Mouse (Mus musculus) 3T3-L1 (cell line): ENCODE measurements at regions not wholly inside any gene's neighbourhood (a gene's known extent, or its start where the extent isn't known, plus 50 kb on each side); places are given as distances from the start of the nearest gene placed in this dataset.
A peak's percentile ranks its signal among the peaks of the same experiment; 100 is the strongest.
"Not testable (repeated sequence)": the region's sequence is repeated elsewhere in the genome, so short reads cannot be mapped to it uniquely, and the experiment has no call there.

ENCODE experiments used
- DNase-seq: peaks from one replicate; pipeline ENCODE4 v3.0.0-alpha.2; 2015; ENCODE audit warnings: low read depth, low spot score

- DNase-seq, result peak; percentile 42
Observed at GRCm38 (mm10) chr10:19297669-19298068, 58.7 kb upstream of the Olig3 start.

DNA sequence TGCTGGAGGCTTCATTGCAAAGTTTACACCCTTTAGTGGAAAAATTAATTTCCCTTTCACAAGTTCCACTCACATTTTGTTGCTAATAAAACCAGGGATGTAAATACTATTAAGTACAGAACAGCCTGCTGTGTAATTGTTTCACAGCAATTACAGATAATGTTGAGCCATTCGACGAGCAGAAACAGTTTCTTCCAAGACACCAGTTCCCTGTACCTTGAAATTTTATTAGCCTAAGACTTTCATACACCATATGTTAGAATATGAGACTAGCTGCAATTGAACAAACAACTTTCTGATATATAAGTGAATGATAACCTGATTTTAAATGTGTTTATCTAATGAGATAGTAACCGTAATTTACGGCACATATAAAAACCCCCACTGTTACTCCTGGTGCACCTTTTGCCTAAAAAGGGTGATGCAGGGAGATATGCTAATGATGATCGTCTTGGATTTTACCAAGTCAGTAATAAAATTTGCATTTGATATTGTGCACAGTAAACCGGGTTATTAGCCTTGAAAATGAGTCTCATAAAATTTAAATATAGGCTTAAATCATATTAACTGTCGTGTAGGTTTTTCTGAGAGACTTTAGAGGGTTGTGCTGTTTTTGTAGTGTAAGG lies 60.8 kb upstream of the Olig3 start:
- DNase-seq, result no peak

- no peak for DNase-seq
Observed at GRCm38 (mm10) chr10:19291474-19291873, 64.9 kb upstream of the Olig3 start.

DNA sequence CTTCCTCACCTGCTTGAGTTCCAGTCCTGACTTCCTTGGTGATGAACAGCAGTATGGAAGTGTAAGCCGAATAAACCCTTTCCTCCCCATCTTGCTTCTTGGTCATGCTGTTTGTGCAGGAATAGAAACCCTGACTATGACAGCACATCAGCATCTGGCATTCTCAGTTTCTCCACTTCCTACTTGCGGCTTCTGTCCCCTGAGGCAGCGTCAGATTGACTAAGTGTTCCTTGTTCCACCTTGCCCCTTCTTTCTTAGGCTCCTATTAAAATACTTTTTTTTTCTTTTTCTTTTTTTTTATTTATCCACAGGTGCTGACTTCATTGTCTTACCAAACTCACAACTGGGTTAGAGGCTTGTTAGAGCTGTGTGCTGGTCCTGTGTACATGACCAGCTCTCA lies 65.3 kb upstream of the Olig3 start:
- DNase-seq, result not testable (repeated sequence)

DNA sequence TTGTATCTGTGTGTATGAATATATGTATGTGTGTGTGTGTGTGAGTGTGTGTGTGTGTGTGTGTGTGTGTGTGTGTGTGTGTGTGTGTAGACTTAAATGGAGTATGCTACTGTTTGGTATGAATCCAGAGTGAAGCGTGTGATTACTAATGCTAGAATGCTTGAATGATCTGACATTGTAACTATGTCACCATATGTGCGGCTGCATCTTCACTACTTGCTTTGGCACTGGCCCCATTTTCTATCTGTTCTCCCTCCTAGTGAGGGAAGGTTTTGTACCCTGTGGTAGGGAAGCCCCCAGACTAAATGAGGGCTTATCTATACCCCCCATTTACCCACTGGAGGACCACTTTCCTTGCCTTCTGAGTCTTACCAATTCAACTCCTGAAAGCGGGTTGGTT lies 74.2 kb upstream of the Olig3 start:
- DNase-seq, result no peak

DNA sequence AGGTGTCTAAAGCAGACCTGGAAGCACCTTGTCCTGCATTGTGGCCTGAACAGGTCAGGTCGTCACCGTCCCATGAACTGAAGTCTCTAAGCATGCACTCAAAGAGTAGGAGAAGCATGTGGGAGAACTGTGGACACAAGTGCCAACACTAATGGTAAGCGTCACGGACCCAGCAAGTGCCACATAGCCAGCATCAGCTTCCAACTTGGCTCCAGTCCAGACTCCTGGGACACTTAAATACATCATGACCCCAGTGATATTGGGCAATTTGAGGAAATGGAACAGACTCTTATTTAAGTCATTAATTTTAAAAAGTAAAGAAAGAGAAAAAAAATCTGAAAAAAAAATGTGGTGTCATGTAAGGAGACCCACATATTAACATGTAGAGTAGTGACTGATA lies 75.3 kb upstream of the Olig3 start:
- DNase-seq, result no peak

- DNase-seq, result no peak
Observed at GRCm38 (mm10) chr10:19278189-19278842, 78.0 kb upstream of the Olig3 start.

DNA sequence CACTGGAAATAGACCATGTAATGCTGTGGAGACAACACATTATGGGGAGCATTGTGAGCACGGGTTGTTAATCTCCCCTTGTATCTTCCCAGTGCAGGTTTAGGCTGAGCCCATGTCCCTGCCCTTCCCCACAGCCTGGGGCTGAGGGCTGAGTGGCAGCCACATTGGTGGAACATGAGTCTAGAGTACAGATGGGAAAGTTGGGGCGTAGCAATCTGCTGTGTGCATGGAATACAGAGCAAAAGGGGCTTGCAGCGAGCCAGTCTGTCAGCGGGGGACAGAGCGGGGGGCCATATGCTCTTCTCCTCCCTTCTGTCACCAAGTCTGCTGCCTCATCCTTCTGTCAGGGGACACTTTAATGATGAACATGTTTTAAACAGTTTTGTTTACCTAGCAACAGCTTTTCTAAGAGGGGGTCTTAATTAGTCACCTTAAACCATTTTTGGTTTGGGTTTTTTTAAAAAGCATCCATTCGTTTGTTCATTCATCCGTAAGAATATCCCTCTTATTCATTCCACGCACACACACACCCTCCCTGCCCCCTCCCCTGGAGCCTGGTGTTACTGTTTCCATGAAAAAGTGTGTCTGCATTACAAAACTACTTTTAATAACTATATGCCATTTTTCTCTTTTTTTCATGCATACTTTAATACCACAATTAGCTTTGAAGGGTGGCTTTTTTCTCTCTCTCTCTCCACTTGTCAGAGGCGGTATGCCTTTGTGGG lies 79.1 kb upstream of the Olig3 start:
- no peak for DNase-seq

DNA sequence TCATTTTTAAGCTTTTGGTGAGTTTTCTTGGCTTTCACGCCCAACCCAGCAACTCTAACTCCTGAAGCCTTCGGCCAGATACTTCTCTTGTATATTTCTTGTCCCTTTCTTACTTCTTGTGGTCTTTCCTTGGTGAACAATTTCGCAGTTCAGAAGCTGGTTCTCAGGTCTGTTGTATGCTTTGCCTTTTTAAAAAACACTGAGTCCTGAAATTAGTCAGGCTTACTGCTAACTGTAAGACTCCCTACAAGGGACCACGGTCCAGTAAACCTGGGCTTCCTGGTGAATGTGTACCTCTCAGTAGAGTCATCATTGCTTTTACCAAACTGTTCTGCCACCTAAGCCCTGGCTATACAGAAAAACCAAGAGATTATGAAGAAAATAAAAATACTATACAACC lies 81.3 kb upstream of the Olig3 start:
- DNase-seq, result no peak

DNA sequence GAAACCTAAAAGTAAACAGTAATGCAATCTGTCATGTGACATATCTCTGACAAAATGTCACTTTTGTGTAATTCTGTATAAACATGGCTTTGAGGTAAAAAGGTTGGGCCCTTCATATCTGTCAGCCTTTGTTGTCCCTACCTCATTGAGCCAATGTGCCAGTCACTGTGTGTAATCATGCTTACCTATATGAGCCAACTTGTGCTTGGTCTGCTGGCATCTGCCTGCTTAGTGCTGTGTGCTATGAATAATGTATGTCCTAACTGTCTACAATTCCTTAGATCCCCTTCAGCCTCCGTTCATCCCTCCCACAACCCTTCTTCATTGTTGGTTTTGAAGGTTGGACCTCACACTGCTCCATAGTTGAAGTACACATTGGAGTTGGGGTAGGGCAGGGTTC lies 86.9 kb upstream of the Olig3 start:
- no peak for DNase-seq

DNA sequence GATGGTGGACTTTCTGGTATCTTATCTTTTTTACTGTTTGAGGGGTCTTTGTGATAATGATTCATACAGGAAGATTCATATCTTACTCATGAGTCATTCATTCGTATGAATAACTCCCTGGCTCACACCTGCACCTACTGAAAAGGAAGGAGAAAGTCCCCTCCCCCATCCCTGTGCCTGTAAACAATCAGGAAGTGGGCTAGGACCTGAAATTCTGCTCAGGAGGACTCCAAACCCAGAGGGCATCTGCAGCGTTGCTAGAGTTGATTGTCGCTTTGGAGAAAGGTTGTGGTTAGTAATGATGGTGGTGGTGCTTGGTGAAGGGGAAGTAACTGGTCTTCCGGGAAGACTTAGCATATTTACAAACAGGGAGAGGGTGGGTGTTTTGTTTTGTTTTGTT lies 88.3 kb upstream of the Olig3 start:
- DNase-seq, result no peak

DNA sequence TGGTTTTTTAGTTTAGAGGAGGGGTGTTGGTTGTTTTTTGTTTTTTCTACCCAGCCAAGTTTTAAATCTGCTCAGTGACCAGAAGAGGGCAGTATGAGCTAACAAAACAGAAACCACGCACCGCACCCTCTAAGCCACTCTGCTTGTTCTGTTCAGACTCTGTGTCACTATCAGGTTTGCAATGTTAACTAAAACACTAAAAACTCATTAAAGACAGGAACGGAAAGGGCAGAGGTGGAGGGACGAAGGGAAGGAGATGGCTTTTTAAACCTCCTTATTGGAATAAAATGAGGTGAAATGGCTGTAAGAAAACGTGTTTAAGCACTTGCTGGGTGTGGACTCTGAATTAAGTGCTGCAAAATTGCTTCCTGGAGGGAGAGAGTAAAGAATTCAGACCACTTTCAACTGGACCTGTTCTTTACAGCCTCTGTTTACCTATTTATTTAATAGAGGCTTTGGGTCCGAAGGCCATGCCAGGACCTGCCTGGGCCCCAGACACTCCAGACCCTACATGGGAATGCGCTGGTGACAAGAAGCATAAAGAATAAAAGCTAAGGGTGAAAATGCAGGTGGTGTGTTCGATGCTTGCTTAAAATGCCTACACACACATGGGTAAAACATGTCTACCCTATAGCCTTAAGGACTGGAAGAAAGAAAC lies 116.1 kb upstream of the Olig3 start:
- DNase-seq, result peak; percentile 72

GRCm38 (mm10) chr10:19216240-19216639 lies 140.1 kb upstream of the Olig3 start:
- DNase-seq, result no peak

DNA sequence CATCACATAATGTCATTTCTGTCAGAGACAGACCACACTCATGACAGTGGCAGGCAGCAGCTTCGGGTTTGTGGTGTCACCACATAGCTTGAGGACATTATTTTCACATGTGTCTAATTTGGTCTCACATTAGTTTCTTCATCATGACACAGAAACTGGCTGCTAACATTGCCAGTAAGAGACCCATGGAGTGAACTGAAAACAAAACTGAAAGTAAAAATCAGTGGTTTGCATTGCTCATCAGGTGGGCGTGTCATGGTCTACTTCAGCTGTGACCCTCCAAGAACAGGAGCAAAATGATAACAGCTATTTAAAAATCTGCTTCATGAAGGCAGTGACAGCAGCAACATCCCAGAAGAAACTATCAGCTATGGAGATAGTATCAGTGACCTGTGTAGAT lies 146.6 kb upstream of the Olig3 start:
- DNase-seq, result peak; percentile 67

DNA sequence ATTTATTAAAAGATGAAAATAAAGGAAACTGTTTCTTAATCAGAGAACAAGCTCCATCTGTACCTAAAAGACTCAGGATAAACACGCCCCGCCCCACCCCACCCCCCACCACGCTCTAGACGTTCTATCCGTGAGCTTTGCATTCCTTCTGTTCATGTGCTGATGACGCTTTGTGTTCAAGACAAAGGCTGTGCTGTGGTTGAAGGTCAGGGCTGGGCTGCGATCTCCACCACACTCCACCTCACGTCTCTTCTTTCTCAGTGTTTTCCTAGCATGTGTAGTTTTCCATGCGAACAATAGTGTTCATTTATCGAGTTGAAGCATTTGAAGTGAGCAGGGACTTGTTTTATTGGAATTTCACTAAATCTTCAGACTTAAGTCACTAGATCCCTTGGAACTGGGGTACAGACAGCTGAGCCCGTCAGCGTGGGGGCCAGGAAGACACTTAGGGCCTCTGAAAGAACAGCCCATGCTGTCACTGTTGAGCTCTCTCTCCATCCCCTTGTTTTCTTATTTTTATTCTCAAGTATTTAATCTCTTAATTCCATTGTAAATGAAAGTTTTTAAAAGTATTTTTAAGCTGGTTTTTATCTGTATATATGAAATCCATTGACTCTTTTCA lies 148.1 kb upstream of the Olig3 start:
- DNase-seq, result no peak

DNA sequence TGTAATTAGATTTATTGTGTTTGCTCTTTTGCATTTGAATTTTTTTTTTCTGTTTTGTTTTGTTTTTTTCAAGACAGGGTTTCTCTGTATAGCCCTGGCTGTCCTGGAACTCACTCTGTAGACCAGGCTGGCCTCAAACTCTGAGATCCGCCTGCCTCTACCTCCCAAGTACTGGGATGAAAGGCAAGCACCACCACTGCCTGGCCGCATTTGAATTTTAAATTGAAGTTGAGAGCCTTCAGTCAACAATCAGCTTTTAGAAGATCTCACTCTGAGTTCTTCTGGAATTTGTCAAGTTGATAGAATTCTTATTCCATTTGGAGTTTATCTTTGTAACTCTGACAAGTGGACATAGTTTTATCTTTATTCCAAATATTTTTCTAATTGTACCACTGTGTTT lies 148.8 kb upstream of the Olig3 start:
- no peak for DNase-seq

- no peak for DNase-seq
Observed at GRCm38 (mm10) chr10:19200311-19200710, 156.0 kb upstream of the Olig3 start.

GRCm38 (mm10) chr10:19195676-19196075 lies 160.7 kb upstream of the Olig3 start:
- no peak for DNase-seq

- no peak for DNase-seq
Observed at GRCm38 (mm10) chr10:19194646-19195045, 161.7 kb upstream of the Olig3 start.

DNA sequence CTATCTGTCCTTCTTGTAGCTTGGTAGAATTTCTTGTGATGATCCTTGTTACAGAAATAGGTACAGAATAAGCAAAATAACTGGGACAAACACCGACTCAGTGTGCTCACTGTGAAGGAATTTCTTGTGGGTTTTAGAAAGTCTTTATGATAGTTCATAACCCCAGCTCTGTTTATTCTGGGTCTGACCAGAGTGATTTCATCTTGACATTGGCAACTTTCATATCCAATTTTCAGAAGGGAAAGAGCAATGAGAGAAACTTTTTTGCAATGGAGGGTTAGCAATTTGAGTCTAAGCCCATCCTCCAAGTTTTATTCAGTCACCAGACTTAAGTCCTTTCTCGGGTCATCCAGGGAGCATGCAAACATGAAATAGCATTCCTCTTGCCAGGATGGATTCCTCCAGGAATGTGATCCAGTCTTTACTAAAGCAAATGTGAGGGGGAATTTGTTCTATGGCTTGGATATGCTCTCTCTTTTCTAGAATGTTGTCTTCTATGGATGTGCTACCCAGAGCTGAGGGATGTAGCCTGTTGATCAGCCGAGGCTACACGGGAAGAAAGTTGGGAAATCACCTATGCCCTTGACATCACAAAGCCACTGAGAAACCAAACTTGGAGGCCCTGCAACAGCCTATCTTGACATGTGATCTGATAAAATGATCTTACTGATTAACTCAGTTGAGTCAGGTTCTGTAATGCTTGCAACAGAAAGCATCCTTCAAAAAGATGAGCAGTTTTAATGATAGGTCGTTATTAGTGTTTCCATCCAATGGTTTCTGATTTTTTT lies 163.2 kb upstream of the Olig3 start:
- DNase-seq, result peak; percentile 72

DNA sequence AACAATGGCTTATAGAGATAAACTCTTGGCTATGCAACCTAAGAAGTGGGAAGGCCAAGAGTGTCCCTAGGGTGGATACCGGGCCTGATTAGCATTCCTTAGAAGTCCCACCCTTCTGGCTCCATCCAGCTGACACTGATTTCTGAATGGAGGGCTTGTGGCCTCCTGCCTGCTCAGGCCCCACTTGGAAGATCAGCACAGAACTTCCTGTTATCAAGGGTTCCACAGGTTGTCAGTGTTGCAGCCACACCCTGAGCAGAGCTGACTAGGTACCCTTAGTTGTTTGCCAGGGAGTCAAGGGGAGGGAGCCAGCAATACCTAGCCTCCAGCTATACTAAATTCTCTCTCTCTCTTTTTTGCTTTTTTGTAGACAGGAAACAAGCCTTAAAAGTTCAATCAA lies 164.1 kb upstream of the Olig3 start:
- peak; percentile 42 for DNase-seq
